Mouse (Mus musculus) heart, postnatal 0 days (tissue): ENCODE data around the gene Mylk. TPM values are rescaled to one million over a fixed set of nuclear protein-coding genes. Genes with fewer than 3 reads are reported as not detected.
A peak's percentile ranks its signal among the peaks of the same experiment; 100 is the strongest.

Experiments
- ATAC-seq: fragments of 200-750 bp; cut with Nextera tagmentation; 2 replicates; pipeline ENCODE4 v1.8.0; 2017; ENCODE audit warnings: low read depth, moderate number of reproducible peaks, moderate library complexity; ENCODE audit not compliant: insufficient read depth
- DNase-seq: peaks from one replicate; pipeline ENCODE4 v3.0.0-alpha.2; 2016; ENCODE audit warnings: low spot score
- H3K27ac ChIP-seq: fragments of 300-500 bp; sonication (generic); 2 replicates; pipeline ENCODE4 v1.5.1; 2014; ENCODE audit warnings: low read depth, mild to moderate bottlenecking
- H3K27me3 ChIP-seq: fragments of 300-500 bp; sonication (generic); 2 replicates; pipeline ENCODE4 v1.6.1; 2014; ENCODE audit warnings: low read length, mixed read lengths; ENCODE audit not compliant: control insufficient read depth, insufficient read depth
- H3K36me3 ChIP-seq: fragments of 300-500 bp; sonication (generic); replicated peaks from 2 replicates; pipeline ENCODE4 v1.6.1; 2014; ENCODE audit warnings: low read length, mixed read lengths; ENCODE audit not compliant: control insufficient read depth, insufficient read depth
- H3K4me1 ChIP-seq: fragments of 300-500 bp; sonication (generic); 2 replicates; pipeline ENCODE4 v1.6.1; 2014; ENCODE audit warnings: antibody characterized with exemption; ENCODE audit not compliant: control insufficient read depth, insufficient read depth
- H3K4me2 ChIP-seq: fragments of 300-500 bp; sonication (generic); 2 replicates; pipeline ENCODE4 v1.6.1; 2014; ENCODE audit warnings: low read depth, mild to moderate bottlenecking, low read length, moderate library complexity
- H3K4me3 ChIP-seq: fragments of 300-500 bp; sonication (generic); 2 replicates; pipeline ENCODE4 v1.5.1; 2014; ENCODE audit warnings: low read depth, low read length
- H3K9ac ChIP-seq: fragments of 300-500 bp; sonication (generic); replicated peaks from 2 replicates; pipeline ENCODE4 v1.6.1; 2014; ENCODE audit warnings: low read depth, low read length, mixed read lengths
- H3K9me3 ChIP-seq: fragments of 300-500 bp; sonication (generic); replicated peaks from 2 replicates; pipeline ENCODE4 v1.6.1; 2016; ENCODE audit warnings: low read length; ENCODE audit not compliant: control insufficient read depth
- CTCF ChIP-seq: IDR thresholded peaks from 2 replicates; pipeline ENCODE4 v1.5.1; 2016; ENCODE audit warnings: antibody characterized with exemption, control low read depth, low read depth
- EP300 ChIP-seq: IDR thresholded peaks from 2 replicates; pipeline ENCODE4 v1.6.1; 2016; ENCODE audit warnings: antibody characterized with exemption, low read depth
- WGBS: fragments of 180-500 bp; shearing (Covaris S2); extraction: QIAGEN DNeasy Blood & Tissue Kit; methylation state at CpG from one replicate; pipeline ENCODE4 v1.1.7; 2014; 5-methylcytosine and 5-hydroxymethylcytosine counted together
- polyA plus RNA-seq: library from polyadenylated mRNA; unstranded; fragments of >200 nt; fragmentation: Nextera tagmentation; extraction: Ambion mirVana; gene quantifications from 2 replicates; pipeline ENCODE4 v1.2.1, GENCODE M21; 2015
- total RNA-seq: library from RNA; depleted of rRNA; stranded (reverse); fragments of >200 nt; gene quantifications from 2 replicates; pipeline ENCODE4 v1.2.3, GENCODE M21; 2014; ENCODE audit warnings: low replicate concordance

The Mylk gene
- total and polyA plus RNA-seq, 2 experiments from 2014 or later, result 6.2 to 148 TPM

- Histone ChIP-seq H3K36me3 (no peaks in the 10 kb centered on the region), H3K9ac (no peak overlapping the region), H3K27ac (peak overlapping the region; percentile 11), H3K27me3 (peaks cover 18% of the 10 kb centered on the region; the same call in 1 of the 2 replicates), H3K4me3 (no peak overlapping the region), H3K4me2 (no peak overlapping the region), H3K9me3 (no peaks in the 10 kb centered on the region), H3K4me1 (peaks cover 43% of the 10 kb centered on the region)
- TF ChIP-seq EP300, result no peak
- TF ChIP-seq CTCF, result no peak
- DNase-seq, result no peak
- 74% methylated on average over 7 of the region's 7 CpGs for WGBS
- no peak for ATAC-seq
Observed at GRCm38 (mm10) chr16:34930110-34930509, 185.1 kb downstream of the Mylk start.

- no peak for ATAC-seq
- WGBS, result 41% methylated on average over 2 of the region's 2 CpGs
- TF ChIP-seq CTCF, result no peak
- Histone ChIP-seq H3K4me1 (peaks cover 37% of the 10 kb centered on the region), H3K9me3 (no peaks in the 10 kb centered on the region), H3K4me3 (no peak overlapping the region), H3K27me3 (peaks cover 23% of the 10 kb centered on the region; the same call in 1 of the 2 replicates), H3K27ac (no peak overlapping the region), H3K4me2 (no peak overlapping the region), H3K36me3 (no peaks in the 10 kb centered on the region), H3K9ac (no peak overlapping the region)
- peak; percentile 63 for DNase-seq
Observed at GRCm38 (mm10) chr16:34931306-34931705, 186.3 kb downstream of the Mylk start.

GRCm38 (mm10) chr16:34933173-34933572 lies 188.2 kb downstream of the Mylk start:
- no peak overlapping the region for H3K9ac ChIP-seq
- TF ChIP-seq EP300, result no peak
- H3K27me3 ChIP-seq, result peaks cover 23% of the 10 kb centered on the region; the same call in 1 of the 2 replicates
- peaks cover 49% of the 10 kb centered on the region for H3K4me1 ChIP-seq
- H3K4me2 ChIP-seq, result no peak overlapping the region
- ATAC-seq (no peak), DNase-seq (no peak)
- no peaks in the 10 kb centered on the region for H3K9me3 ChIP-seq
- no peak overlapping the region for H3K27ac ChIP-seq
- no peak overlapping the region for H3K4me3 ChIP-seq
- WGBS, result 46% methylated on average over 4 of the region's 4 CpGs
- no peaks in the 10 kb centered on the region for H3K36me3 ChIP-seq

GRCm38 (mm10) chr16:34934486-34934885 lies 189.5 kb downstream of the Mylk start:
- WGBS, result 72% methylated on average over 6 of the region's 6 CpGs
- no peak overlapping the region for H3K9ac ChIP-seq
- no peaks in the 10 kb centered on the region for H3K9me3 ChIP-seq
- no peak overlapping the region for H3K4me2 ChIP-seq
- DNase-seq (no peak), ATAC-seq (no peak)
- no peaks in the 10 kb centered on the region for H3K36me3 ChIP-seq
- H3K4me3 ChIP-seq, result no peak overlapping the region
- H3K27me3 ChIP-seq, result peaks cover 23% of the 10 kb centered on the region; the same call in 1 of the 2 replicates
- peaks cover 55% of the 10 kb centered on the region for H3K4me1 ChIP-seq
- TF ChIP-seq CTCF (no peak), EP300 (no peak)
- no peak overlapping the region for H3K27ac ChIP-seq

GRCm38 (mm10) chr16:34935514-34936338 lies 190.7 kb downstream of the Mylk start:
- H3K27ac ChIP-seq, result peak overlapping the region; percentile 8
- H3K4me1 ChIP-seq, result peaks cover 53% of the 10 kb centered on the region
- no peak overlapping the region for H3K9ac ChIP-seq
- ATAC-seq, result no peak
- no peak for DNase-seq
- no peak overlapping the region for H3K4me3 ChIP-seq
- peaks cover 23% of the 10 kb centered on the region; the same call in 1 of the 2 replicates for H3K27me3 ChIP-seq
- no peak overlapping the region for H3K4me2 ChIP-seq
- H3K36me3 ChIP-seq, result no peaks in the 10 kb centered on the region
- no peaks in the 10 kb centered on the region for H3K9me3 ChIP-seq
- WGBS, result 77% methylated on average over 9 of the region's 9 CpGs
- TF ChIP-seq CTCF (no peak), EP300 (no peak)
